Mouse (Mus musculus) heart, adult 2 months (tissue): ENCODE results near the gene Tnrc6b. TPM values are rescaled to one million over a fixed set of nuclear protein-coding genes. Genes with fewer than 3 reads are reported as not detected.

Source experiments
- DNase-seq, 2 experiments: peaks; one replicate each; pipeline ENCODE4 v3.0.0; 2021
- H3K27ac ChIP-seq: fragments of 200-600 bp; 2 replicates; pipeline ENCODE4 v1.8.1; 2022
- H3K27me3 ChIP-seq: fragments of 200-500 bp; 2 replicates; pipeline ENCODE4 v1.6.1; 2012; ENCODE audit warnings: mild to moderate bottlenecking, low read length, inconsistent platforms, mixed read lengths; ENCODE audit not compliant: control insufficient read depth, insufficient read depth
- H3K36me3 ChIP-seq: fragments of 200-500 bp; 2 replicates; pipeline ENCODE4 v1.6.1; 2012; ENCODE audit warnings: low read length, inconsistent platforms; ENCODE audit not compliant: control insufficient read depth, insufficient read depth
- H3K4me1 ChIP-seq: fragments of 200-500 bp; 2 replicates; pipeline ENCODE4 v1.6.1; 2011; ENCODE audit warnings: low read length; ENCODE audit not compliant: control insufficient read depth, insufficient read depth
- H3K4me3 ChIP-seq: fragments of 200-600 bp; 2 replicates; pipeline ENCODE4 v1.8.1; 2022
- H3K79me2 ChIP-seq: fragments of 200-500 bp; replicated peaks from 2 replicates; pipeline ENCODE4 v1.6.1; 2012; ENCODE audit warnings: mild to moderate bottlenecking, inconsistent platforms, low read length, moderate library complexity, mixed read lengths; ENCODE audit not compliant: control insufficient read depth, insufficient read depth
- H3K9ac ChIP-seq: fragments of 200-500 bp; 2 replicates; pipeline ENCODE4 v1.6.1; 2012; ENCODE audit warnings: low read depth, mild to moderate bottlenecking, control low read depth, inconsistent platforms, low read length, mixed read lengths
- CTCF ChIP-seq: fragments of 200-600 bp; IDR thresholded peaks from 2 replicates; pipeline ENCODE4 v1.8.1; 2022; ENCODE audit warnings: antibody characterized with exemption, mild to moderate bottlenecking, moderate library complexity
- EP300 ChIP-seq: fragments of 200-500 bp; IDR thresholded peaks from 2 replicates; pipeline ENCODE4 v1.6.1; 2011; ENCODE audit warnings: low read depth, low read length, control low read depth; ENCODE audit not compliant: insufficient read depth
- POLR2A ChIP-seq: fragments of 200-500 bp; IDR thresholded peaks from 2 replicates; pipeline ENCODE4 v1.6.1; 2011; ENCODE audit warnings: mild to moderate bottlenecking, low read depth, low read length, control low read depth; ENCODE audit not compliant: insufficient read depth
- WGBS: fragments of 180-500 bp; shearing (Covaris S2); methylation state at CpG from one replicate; pipeline ENCODE4 v1.1.7; 2018; 5-methylcytosine and 5-hydroxymethylcytosine counted together
- intact Hi-C: fragments of 180-260 bp; cut with DNase I; formaldehyde crosslinking; loops from one replicate; pipeline ENCODE4 v1.15.1; 2025
- polyA plus RNA-seq: library from polyadenylated mRNA; depleted of rRNA; stranded (reverse); fragments of >200 nt; gene quantifications from 2 replicates; pipeline ENCODE4 v1.2.3, GENCODE M21; 2012
- total RNA-seq, 2 experiments: library from RNA; stranded (reverse); gene quantifications; 2 replicates each; pipeline ENCODE4 v1.2.3; 2021

Tnrc6b gene
- total and polyA plus RNA-seq, 3 experiments, result 9.4 to 48.1 (median 43.7) TPM

- Histone ChIP-seq H3K27me3 (no peaks in the 10 kb centered on the region), H3K36me3 (peaks cover 5% of the 10 kb centered on the region; the same call in 1 of the 2 replicates), H3K27ac (peak overlapping the region; percentile 97), H3K4me1 (peaks cover 8% of the 10 kb centered on the region), H3K4me3 (peak overlapping the region; percentile 99), H3K9ac (peak overlapping the region; percentile 86), H3K79me2 (peaks cover 5% of the 10 kb centered on the region; the same call in 1 of the 2 replicates)
- intact Hi-C loops, result loop anchor here (1.0 to 5.0 kb wide), 2 partner anchors 87 to 481 kb away; partner anchors contain the start of gene Mrtfa
- TF ChIP-seq POLR2A (no peak), CTCF (peak; percentile 20)
- 1% methylated on average over 105 of the region's 106 CpGs for WGBS
- peak; percentile 63 to 71 for DNase-seq
These were observed 463 bp downstream of the Tnrc6b start for GRCm38 (mm10) chr15:80711401-80712151.

- H3K4me3 ChIP-seq, result no peak overlapping the region
- H3K4me1 ChIP-seq, result peaks cover 12% of the 10 kb centered on the region
- no peaks in the 10 kb centered on the region for H3K27me3 ChIP-seq
- no peak overlapping the region for H3K9ac ChIP-seq
- H3K36me3 ChIP-seq, result peaks cover 8% of the 10 kb centered on the region; the same call in 1 of the 2 replicates
- H3K27ac ChIP-seq, result no peak overlapping the region
- no peak for TF ChIP-seq CTCF
- TF ChIP-seq EP300, result no peak
- TF ChIP-seq POLR2A, result no peak
- 80% methylated on average over 4 of the region's 4 CpGs for WGBS
- peaks cover 5% of the 10 kb centered on the region for H3K79me2 ChIP-seq
- no peak for DNase-seq
- intact Hi-C loops, result loop anchor here (5.0 kb wide), 1 partner anchor 478 kb away; the partner anchor contains the start of gene Mrtfa
These were observed 3.2 kb downstream of the Tnrc6b start for GRCm38 (mm10) chr15:80714299-80714698.

GRCm38 (mm10) chr15:80716631-80717135 is 5.6 kb downstream of the Tnrc6b start:
- Histone ChIP-seq H3K27ac (no peak overlapping the region), H3K27me3 (no peaks in the 10 kb centered on the region), H3K79me2 (peaks cover 7% of the 10 kb centered on the region), H3K4me3 (no peak overlapping the region), H3K36me3 (peaks cover 13% of the 10 kb centered on the region), H3K4me1 (peaks cover 14% of the 10 kb centered on the region), H3K9ac (no peak overlapping the region)
- no peak for TF ChIP-seq CTCF
- TF ChIP-seq EP300, result no peak
- TF ChIP-seq POLR2A, result no peak
- intact Hi-C loops, result loop anchor here (5.0 kb wide), 1 partner anchor 51 kb away; no protein-coding TSS in a partner anchor
- 78% methylated on average over 8 of the region's 8 CpGs for WGBS
- DNase-seq, result no peak

- TF ChIP-seq POLR2A (no peak), EP300 (no peak), CTCF (no peak)
- H3K27me3 ChIP-seq, result no peaks in the 10 kb centered on the region
- no peak overlapping the region for H3K4me3 ChIP-seq
- peaks cover 16% of the 10 kb centered on the region for H3K4me1 ChIP-seq
- peak in 1 of 2 experiments; percentile 62 for DNase-seq
- intact Hi-C loops, result loop anchor here (5.0 kb wide), 1 partner anchor 50 kb away; no protein-coding TSS in a partner anchor
- no peak overlapping the region; the same call in 1 of the 2 replicates for H3K27ac ChIP-seq
- peaks cover 10% of the 10 kb centered on the region for H3K79me2 ChIP-seq
- peaks cover 13% of the 10 kb centered on the region for H3K36me3 ChIP-seq
- 25% methylated on average over 1 of the region's 1 CpGs for WGBS
- no peak overlapping the region for H3K9ac ChIP-seq
These were observed 6.3 kb downstream of the Tnrc6b start for GRCm38 (mm10) chr15:80717431-80717830.

GRCm38 (mm10) chr15:80720249-80720648 is 9.1 kb downstream of the Tnrc6b start:
- Histone ChIP-seq H3K4me1 (peaks cover 21% of the 10 kb centered on the region), H3K4me3 (no peak overlapping the region), H3K9ac (no peak overlapping the region), H3K79me2 (peaks cover 6% of the 10 kb centered on the region; the same call in 1 of the 2 replicates), H3K27ac (peak overlapping the region; percentile 44), H3K36me3 (peaks cover 8% of the 10 kb centered on the region), H3K27me3 (no peaks in the 10 kb centered on the region)
- no peak for TF ChIP-seq CTCF
- TF ChIP-seq EP300, result 0 out of 2 replicates have a peak, but pooled peaks have one; percentile 22
- no peak for TF ChIP-seq POLR2A
- intact Hi-C loops, result no loop called here
- WGBS, result 44% methylated on average over 5 of the region's 5 CpGs
- peak in 1 of 2 experiments; percentile 26 for DNase-seq
